Mouse (Mus musculus): ENCODE data around the gene Ulk3. TPM values are rescaled to one million over a fixed set of nuclear protein-coding genes. Genes with fewer than 3 reads are reported as not detected.

Gene Ulk3
- polyA plus RNA-seq, 1 experiment from 2014 or later, result 43.3 TPM

- H3K27me3 ChIP-seq (replicated peaks; ENCODE audit: control insufficient read depth, insufficient read depth, low read length), result no peaks in the 10 kb centered on the region
- no peak for ATAC-seq
- no peak within 1 kb of the TSS for H3K4me3 ChIP-seq (replicated peaks; ENCODE audit: low read length)
- H3K27ac ChIP-seq (ENCODE audit: low read length), result no peak within 1 kb of the TSS
- H3K4me1 ChIP-seq (replicated peaks; ENCODE audit: control insufficient read depth, insufficient read depth, low read length), result no peaks in the 10 kb centered on the region
- no peak within 1 kb of the TSS for H3K9ac ChIP-seq (replicated peaks; ENCODE audit: low read depth, low read length)
- 95% methylated on average over 5 of the region's 5 CpGs for WGBS
- H3K9me3 ChIP-seq (ENCODE audit: control insufficient read depth, low read length), result no peaks in the 10 kb centered on the region
- no peak within 1 kb of the TSS for H3K4me2 ChIP-seq (ENCODE audit: low read length)
- no peaks in the 10 kb centered on the region; the same call in 1 of the 2 replicates for H3K36me3 ChIP-seq (ENCODE audit: control insufficient read depth, insufficient read depth)
Measured at GRCm38 (mm10) chr9:57620674-57621073, 31.4 kb downstream of the Ulk3 start, which contains the start of gene Lman1l. TSS of gene Lman1l (minus strand) at chr9:57620774.

- Histone ChIP-seq H3K27me3 (replicated peaks; ENCODE audit: control insufficient read depth, insufficient read depth, low read length) (no peaks in the 10 kb centered on the region), H3K4me3 (replicated peaks; ENCODE audit: low read length) (no peak overlapping the region), H3K9ac (replicated peaks; ENCODE audit: low read depth, low read length) (no peak overlapping the region), H3K4me2 (ENCODE audit: low read length) (no peak overlapping the region), H3K4me1 (replicated peaks; ENCODE audit: control insufficient read depth, insufficient read depth, low read length) (no peaks in the 10 kb centered on the region), H3K27ac (ENCODE audit: low read length) (no peak overlapping the region), H3K9me3 (ENCODE audit: control insufficient read depth, low read length) (no peaks in the 10 kb centered on the region), H3K36me3 (ENCODE audit: control insufficient read depth, insufficient read depth) (peaks cover 23% of the 10 kb centered on the region)
- no peak for ATAC-seq
- WGBS, result 94% methylated on average over 7 of the region's 7 CpGs
Measured at GRCm38 (mm10) chr9:57624295-57624694, 35.0 kb downstream of the Ulk3 start.

GRCm38 (mm10) chr9:57625674-57626500, 36.6 kb downstream of the Ulk3 start:
- peaks cover 27% of the 10 kb centered on the region for H3K36me3 ChIP-seq (ENCODE audit: control insufficient read depth, insufficient read depth)
- ATAC-seq, result no peak
- no peak overlapping the region for H3K9ac ChIP-seq (replicated peaks; ENCODE audit: low read depth, low read length)
- no peaks in the 10 kb centered on the region for H3K4me1 ChIP-seq (replicated peaks; ENCODE audit: control insufficient read depth, insufficient read depth, low read length)
- no peak overlapping the region for H3K27ac ChIP-seq (ENCODE audit: low read length)
- no peaks in the 10 kb centered on the region for H3K9me3 ChIP-seq (ENCODE audit: control insufficient read depth, low read length)
- H3K27me3 ChIP-seq (replicated peaks; ENCODE audit: control insufficient read depth, insufficient read depth, low read length), result no peaks in the 10 kb centered on the region
- WGBS, result 69% methylated on average over 15 of the region's 15 CpGs
- no peak overlapping the region for H3K4me3 ChIP-seq (replicated peaks; ENCODE audit: low read length)
- no peak overlapping the region for H3K4me2 ChIP-seq (ENCODE audit: low read length)

GRCm38 (mm10) chr9:57627191-57627590, 37.9 kb downstream of the Ulk3 start:
- Histone ChIP-seq H3K4me1 (replicated peaks; ENCODE audit: control insufficient read depth, insufficient read depth, low read length) (no peaks in the 10 kb centered on the region), H3K36me3 (ENCODE audit: control insufficient read depth, insufficient read depth) (peaks cover 27% of the 10 kb centered on the region), H3K4me2 (ENCODE audit: low read length) (no peak overlapping the region), H3K9ac (replicated peaks; ENCODE audit: low read depth, low read length) (no peak overlapping the region), H3K27me3 (replicated peaks; ENCODE audit: control insufficient read depth, insufficient read depth, low read length) (no peaks in the 10 kb centered on the region), H3K27ac (ENCODE audit: low read length) (no peak overlapping the region), H3K4me3 (replicated peaks; ENCODE audit: low read length) (no peak overlapping the region), H3K9me3 (ENCODE audit: control insufficient read depth, low read length) (no peaks in the 10 kb centered on the region)
- no peak for ATAC-seq
- 93% methylated on average over 17 of the region's 17 CpGs for WGBS

GRCm38 (mm10) chr9:57627892-57628291, 38.6 kb downstream of the Ulk3 start:
- Histone ChIP-seq H3K27ac (ENCODE audit: low read length) (no peak overlapping the region), H3K9ac (replicated peaks; ENCODE audit: low read depth, low read length) (no peak overlapping the region), H3K4me2 (ENCODE audit: low read length) (no peak overlapping the region), H3K9me3 (ENCODE audit: control insufficient read depth, low read length) (no peaks in the 10 kb centered on the region), H3K4me1 (replicated peaks; ENCODE audit: control insufficient read depth, insufficient read depth, low read length) (no peaks in the 10 kb centered on the region), H3K4me3 (replicated peaks; ENCODE audit: low read length) (no peak overlapping the region), H3K27me3 (replicated peaks; ENCODE audit: control insufficient read depth, insufficient read depth, low read length) (no peaks in the 10 kb centered on the region), H3K36me3 (ENCODE audit: control insufficient read depth, insufficient read depth) (peaks cover 27% of the 10 kb centered on the region)
- no peak for ATAC-seq
- 86% methylated on average over 11 of the region's 11 CpGs for WGBS

- no peaks in the 10 kb centered on the region for H3K9me3 ChIP-seq (ENCODE audit: control insufficient read depth, low read length)
- H3K9ac ChIP-seq (replicated peaks; ENCODE audit: low read depth, low read length), result no peak overlapping the region
- H3K27me3 ChIP-seq (replicated peaks; ENCODE audit: control insufficient read depth, insufficient read depth, low read length), result no peaks in the 10 kb centered on the region
- H3K4me1 ChIP-seq (replicated peaks; ENCODE audit: control insufficient read depth, insufficient read depth, low read length), result peaks cover 4% of the 10 kb centered on the region
- ATAC-seq, result no peak
- no peak overlapping the region for H3K4me2 ChIP-seq (ENCODE audit: low read length)
- WGBS, result 92% methylated on average over 12 of the region's 12 CpGs
- H3K27ac ChIP-seq (ENCODE audit: low read length), result no peak overlapping the region
- peaks cover 27% of the 10 kb centered on the region for H3K36me3 ChIP-seq (ENCODE audit: control insufficient read depth, insufficient read depth)
- H3K4me3 ChIP-seq (replicated peaks; ENCODE audit: low read length), result no peak overlapping the region
Measured at GRCm38 (mm10) chr9:57628717-57629116, 39.5 kb downstream of the Ulk3 start.

- peak; percentile 70 for ATAC-seq
- peak overlapping the region; percentile 10; the same call in 1 of the 2 replicates for H3K27ac ChIP-seq (ENCODE audit: low read length)
- 75% methylated on average over 14 of the region's 14 CpGs for WGBS
- no peak overlapping the region for H3K4me2 ChIP-seq (ENCODE audit: low read length)
- peaks cover 9% of the 10 kb centered on the region for H3K4me1 ChIP-seq (replicated peaks; ENCODE audit: control insufficient read depth, insufficient read depth, low read length)
- no peaks in the 10 kb centered on the region for H3K9me3 ChIP-seq (ENCODE audit: control insufficient read depth, low read length)
- H3K4me3 ChIP-seq (replicated peaks; ENCODE audit: low read length), result no peak overlapping the region
- H3K36me3 ChIP-seq (ENCODE audit: control insufficient read depth, insufficient read depth), result peaks cover 27% of the 10 kb centered on the region
- no peak overlapping the region for H3K9ac ChIP-seq (replicated peaks; ENCODE audit: low read depth, low read length)
- H3K27me3 ChIP-seq (replicated peaks; ENCODE audit: control insufficient read depth, insufficient read depth, low read length), result no peaks in the 10 kb centered on the region
Measured at GRCm38 (mm10) chr9:57629118-57629874, 40.0 kb downstream of the Ulk3 start.

- Histone ChIP-seq H3K36me3 (ENCODE audit: control insufficient read depth, insufficient read depth) (peaks cover 8% of the 10 kb centered on the region; the same call in 1 of the 2 replicates), H3K4me1 (replicated peaks; ENCODE audit: control insufficient read depth, insufficient read depth, low read length) (peaks cover 24% of the 10 kb centered on the region), H3K27ac (ENCODE audit: low read length) (no peak overlapping the region), H3K4me2 (ENCODE audit: low read length) (no peak overlapping the region), H3K27me3 (replicated peaks; ENCODE audit: control insufficient read depth, insufficient read depth, low read length) (no peaks in the 10 kb centered on the region), H3K9ac (replicated peaks; ENCODE audit: low read depth, low read length) (no peak overlapping the region), H3K4me3 (replicated peaks; ENCODE audit: low read length) (no peak overlapping the region), H3K9me3 (ENCODE audit: control insufficient read depth, low read length) (no peaks in the 10 kb centered on the region)
- WGBS, result 34% methylated on average over 4 of the region's 4 CpGs
- ATAC-seq, result peak; percentile 20; the same call in 1 of the 2 replicates
Measured at GRCm38 (mm10) chr9:57633481-57634024, 44.3 kb downstream of the Ulk3 start.

GRCm38 (mm10) chr9:57637272-57637671, 48.0 kb downstream of the Ulk3 start:
- Histone ChIP-seq H3K4me3 (replicated peaks; ENCODE audit: low read length) (no peak overlapping the region), H3K4me1 (replicated peaks; ENCODE audit: control insufficient read depth, insufficient read depth, low read length) (peaks cover 56% of the 10 kb centered on the region), H3K27ac (ENCODE audit: low read length) (no peak overlapping the region), H3K9me3 (ENCODE audit: control insufficient read depth, low read length) (no peaks in the 10 kb centered on the region), H3K27me3 (replicated peaks; ENCODE audit: control insufficient read depth, insufficient read depth, low read length) (no peaks in the 10 kb centered on the region), H3K36me3 (ENCODE audit: control insufficient read depth, insufficient read depth) (no peaks in the 10 kb centered on the region), H3K4me2 (ENCODE audit: low read length) (no peak overlapping the region), H3K9ac (replicated peaks; ENCODE audit: low read depth, low read length) (no peak overlapping the region)
- 71% methylated on average over 3 of the region's 3 CpGs for WGBS
- no peak for ATAC-seq

All from forebrain, embryonic 16.5 days (tissue).